Mouse (Mus musculus): ENCODE results near the gene Mthfd1l.

Mthfd1l gene

GRCm38 (mm10) chr10:3972981-3973588 lies at the start of gene Mthfd1l:
Gene Mthfd1l (plus strand): TSS chr10:3973118.
- no peak for DNase-seq (ENCODE audit: extremely low read depth, low read depth, low spot score)

GRCm38 (mm10) chr10:3928008-3928545 lies 44.8 kb upstream of the Mthfd1l start:
- peak; percentile 90 for DNase-seq (ENCODE audit: extremely low read depth, low read depth, low spot score)

GRCm38 (mm10) chr10:3931831-3932230 lies 41.1 kb upstream of the Mthfd1l start:
- peak; percentile 33 for DNase-seq (ENCODE audit: extremely low read depth, low read depth, low spot score)

- no peak for DNase-seq (ENCODE audit: extremely low read depth, low read depth, low spot score)
Measured at GRCm38 (mm10) chr10:3933311-3933940, 39.5 kb upstream of the Mthfd1l start.

- no peak for DNase-seq (ENCODE audit: extremely low read depth, low read depth, low spot score)
Measured at GRCm38 (mm10) chr10:3936864-3937263, 36.1 kb upstream of the Mthfd1l start.

GRCm38 (mm10) chr10:3939895-3940595 lies 32.9 kb upstream of the Mthfd1l start:
- DNase-seq (ENCODE audit: extremely low read depth, low read depth, low spot score) = no peak

- DNase-seq (ENCODE audit: extremely low read depth, low read depth, low spot score) = no peak
Measured at GRCm38 (mm10) chr10:3940596-3940975, 32.3 kb upstream of the Mthfd1l start.

- peak; percentile 86 for DNase-seq (ENCODE audit: extremely low read depth, low read depth, low spot score)
Measured at GRCm38 (mm10) chr10:3941054-3941757, 31.7 kb upstream of the Mthfd1l start.

GRCm38 (mm10) chr10:3942289-3942688 lies 30.6 kb upstream of the Mthfd1l start:
- DNase-seq (ENCODE audit: extremely low read depth, low read depth, low spot score) = peak; percentile 19

- DNase-seq (ENCODE audit: extremely low read depth, low read depth, low spot score) = no peak
Measured at GRCm38 (mm10) chr10:3943492-3944395, 29.2 kb upstream of the Mthfd1l start.

GRCm38 (mm10) chr10:3946871-3947270 lies 26.0 kb upstream of the Mthfd1l start:
- DNase-seq (ENCODE audit: extremely low read depth, low read depth, low spot score) = no peak

- no peak for DNase-seq (ENCODE audit: extremely low read depth, low read depth, low spot score)
Measured at GRCm38 (mm10) chr10:3947346-3947745, 25.6 kb upstream of the Mthfd1l start.

- DNase-seq (ENCODE audit: extremely low read depth, low read depth, low spot score) = no peak
Measured at GRCm38 (mm10) chr10:3949306-3949705, 23.6 kb upstream of the Mthfd1l start.

GRCm38 (mm10) chr10:3956471-3956870 lies 16.4 kb upstream of the Mthfd1l start:
- DNase-seq (ENCODE audit: extremely low read depth, low read depth, low spot score) = no peak

- no peak for DNase-seq (ENCODE audit: extremely low read depth, low read depth, low spot score)
Measured at GRCm38 (mm10) chr10:3958591-3958990, 14.3 kb upstream of the Mthfd1l start.

- DNase-seq (ENCODE audit: extremely low read depth, low read depth, low spot score) = no peak
Measured at GRCm38 (mm10) chr10:3969026-3969425, 3.9 kb upstream of the Mthfd1l start.

- DNase-seq (ENCODE audit: extremely low read depth, low read depth, low spot score) = no peak
Measured at GRCm38 (mm10) chr10:3972237-3972636, 681 bp upstream of the Mthfd1l start.

- no peak for DNase-seq (ENCODE audit: extremely low read depth, low read depth, low spot score)
Measured at GRCm38 (mm10) chr10:3973589-3974070, 712 bp downstream of the Mthfd1l start.

- DNase-seq (ENCODE audit: extremely low read depth, low read depth, low spot score) = no peak
Measured at GRCm38 (mm10) chr10:3974380-3974779, 1.5 kb downstream of the Mthfd1l start.
